Mouse (Mus musculus): ENCODE measurements around the gene Gm49388. TPM values are rescaled to one million over a fixed set of nuclear protein-coding genes. Genes with fewer than 3 reads are reported as not detected.

Gm49388 gene
- 1 to 10 TPM; 2.4 to 2.5 TPM for total RNA-seq (2021)
- long read RNA-seq, experiment 1, partial matches to known transcripts: 0 of 5 reads
- long read RNA-seq, experiment 1, other reads (novel, unspliced or antisense): 5 of 5 reads
- long read RNA-seq, experiment 2, partial matches to known transcripts: 0 of 4 reads
- long read RNA-seq, experiment 2, other reads (novel, unspliced or antisense): 4 of 4 reads

- no peak for DNase-seq
Observed at GRCm38 (mm10) chr7:127785308-127785707, at the start of gene Gm49388. Gene Gm49388 (plus strand): TSS chr7:127785608.

- DNase-seq: peak; percentile 54
Observed at GRCm38 (mm10) chr7:127744366-127745045, 40.9 kb upstream of the Gm49388 start, which contains the start of gene Fbxl19. Gene Fbxl19 (plus strand): TSS chr7:127744543.

DNA sequence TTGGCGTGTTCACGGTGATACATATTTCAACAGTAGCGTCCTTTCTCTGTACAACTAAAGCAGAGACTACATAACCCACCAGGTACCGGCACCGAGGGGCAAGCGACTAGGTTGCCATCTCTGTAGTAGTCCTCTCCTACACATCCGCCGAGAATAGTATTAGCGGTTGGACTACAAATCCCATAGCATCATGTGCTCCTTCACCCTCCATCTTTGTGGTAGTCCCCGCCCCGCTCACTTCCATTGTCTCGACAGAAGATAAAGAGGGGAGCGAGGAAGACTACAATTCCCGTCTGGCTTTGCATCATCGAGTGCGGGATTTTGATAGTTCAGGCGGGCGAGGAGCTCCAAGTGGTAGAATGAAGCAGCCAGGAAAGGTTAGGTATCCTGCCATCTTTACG lies 40.2 kb upstream of the Gm49388 start:
- DNase-seq: peak; percentile 92

GRCm38 (mm10) chr7:127745652-127746493 lies 39.5 kb upstream of the Gm49388 start:
- peak; percentile 97 for DNase-seq

GRCm38 (mm10) chr7:127746494-127747491 lies 38.6 kb upstream of the Gm49388 start:
- peak; percentile 56 for DNase-seq

DNA sequence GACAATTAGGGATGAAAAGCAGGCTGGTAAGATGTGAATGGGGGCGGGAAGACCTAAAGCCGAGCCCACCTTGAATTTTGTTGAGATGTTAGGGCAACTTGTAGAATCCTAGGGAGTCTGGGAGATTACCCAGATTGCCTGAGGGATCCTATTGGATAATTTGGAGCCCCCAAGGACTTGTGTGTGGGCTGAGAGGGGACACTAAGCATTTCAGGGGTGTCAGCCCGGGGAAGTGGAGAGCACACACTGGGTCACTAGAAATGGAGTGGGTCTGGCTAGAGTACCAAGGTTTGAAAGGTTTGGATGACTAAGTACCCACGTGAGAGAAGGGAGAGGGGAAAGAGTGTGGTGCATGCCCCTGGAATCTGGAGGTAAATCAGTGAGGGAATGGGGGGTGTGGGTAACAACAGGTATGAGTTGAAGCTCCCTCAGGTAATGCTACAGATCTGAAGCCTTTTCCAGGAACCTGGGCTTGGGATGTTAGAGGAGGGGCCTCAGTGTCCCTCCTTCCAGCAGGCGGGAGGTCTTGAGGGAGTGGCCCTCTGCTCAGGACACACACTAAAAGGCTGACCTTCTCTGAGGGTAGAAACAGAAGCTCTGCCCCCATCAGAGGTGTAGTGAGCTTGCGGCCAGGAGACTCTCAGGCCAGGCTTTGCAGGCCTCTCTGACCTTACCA lies 37.7 kb upstream of the Gm49388 start:
- no peak for DNase-seq

- no peak for DNase-seq
Observed at GRCm38 (mm10) chr7:127748235-127748560, 37.2 kb upstream of the Gm49388 start.

DNA sequence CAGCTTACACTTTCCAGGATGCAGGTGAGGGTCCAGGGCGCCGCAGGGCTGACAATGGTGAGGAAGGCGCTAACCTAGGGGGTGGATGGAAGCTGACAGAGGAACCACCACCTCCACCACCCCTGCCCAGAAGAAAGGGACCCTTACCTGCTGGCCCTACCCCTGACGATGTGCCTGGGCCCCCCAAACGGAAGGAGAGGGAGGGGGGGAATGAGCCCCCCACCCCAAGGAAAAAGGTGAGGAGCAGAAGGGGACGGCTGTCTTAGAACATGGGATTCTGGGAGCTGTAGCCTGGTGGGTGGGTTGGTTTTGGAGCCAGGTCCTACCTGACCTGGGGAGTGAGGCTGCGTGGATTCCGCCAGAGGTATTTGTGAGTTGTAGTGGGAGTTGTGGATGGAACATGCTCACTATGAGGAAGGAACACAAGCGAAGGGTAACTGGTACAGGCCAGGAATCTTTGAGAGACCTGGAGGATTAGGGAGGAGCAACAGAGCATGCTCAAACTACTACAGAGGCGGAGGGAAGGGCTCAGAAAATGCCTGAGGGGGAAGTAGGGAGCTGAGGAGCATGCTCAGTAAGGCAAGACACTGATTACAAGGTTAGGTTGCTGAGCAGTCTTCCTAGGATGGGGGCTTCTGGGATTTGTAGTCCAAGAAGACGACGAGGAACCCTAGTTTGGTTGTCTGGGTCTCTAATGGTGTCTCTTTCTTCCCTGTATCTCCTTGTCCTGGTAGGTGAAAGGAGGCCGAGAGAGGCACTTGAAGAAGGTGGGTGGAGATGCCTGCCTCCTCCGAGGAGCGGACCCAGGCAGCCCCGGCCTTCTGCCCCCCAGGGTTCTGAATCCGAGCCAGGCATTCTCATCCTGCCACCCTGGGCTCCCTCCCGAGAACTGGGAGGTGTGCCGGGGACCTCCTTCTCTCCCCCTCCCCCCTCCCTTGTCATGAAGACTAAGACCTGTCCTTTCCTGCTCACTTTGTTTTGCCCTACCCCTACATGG lies 35.0 kb upstream of the Gm49388 start:
- DNase-seq: no peak

- no peak for DNase-seq
Observed at GRCm38 (mm10) chr7:127751619-127752018, 33.8 kb upstream of the Gm49388 start.

DNA sequence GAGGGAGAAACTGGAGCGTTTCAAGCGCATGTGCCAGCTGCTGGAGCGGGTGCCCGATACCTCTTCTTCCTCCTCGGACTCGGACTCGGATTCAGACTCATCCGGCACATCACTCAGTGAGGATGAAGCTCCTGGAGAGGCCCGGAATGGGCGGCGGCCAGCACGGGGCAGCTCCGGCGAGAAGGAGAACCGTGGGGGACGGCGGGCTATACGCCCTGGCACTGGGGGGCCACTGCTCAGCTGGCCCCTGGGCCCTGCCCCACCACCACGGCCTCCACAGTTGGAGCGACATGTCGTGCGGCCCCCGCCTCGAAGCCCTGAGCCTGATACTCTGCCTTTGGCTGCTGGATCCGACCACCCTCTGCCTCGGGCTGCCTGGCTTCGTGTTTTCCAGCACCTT lies 33.3 kb upstream of the Gm49388 start:
- no peak for DNase-seq

- no peak for DNase-seq
Observed at GRCm38 (mm10) chr7:127753158-127753557, 32.2 kb upstream of the Gm49388 start.

DNA sequence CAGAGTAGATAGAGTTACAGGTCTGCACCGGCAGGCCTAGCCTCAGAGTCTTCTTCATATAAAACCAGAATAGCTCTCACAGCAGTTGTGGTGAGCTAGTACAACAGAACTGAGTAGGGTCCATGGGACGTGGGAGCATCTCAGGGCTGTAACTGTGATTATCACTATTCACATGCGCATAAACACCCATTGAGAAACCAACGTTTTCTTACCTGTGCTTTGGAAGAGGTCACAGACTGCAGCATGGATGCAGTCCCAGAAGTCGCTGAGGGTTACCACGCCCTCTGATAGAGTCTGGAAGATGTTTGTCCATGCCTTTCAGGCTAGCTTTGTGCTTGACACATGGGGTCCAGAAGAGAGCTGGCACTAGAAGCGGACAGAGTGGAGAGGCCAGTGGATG lies 31.7 kb upstream of the Gm49388 start:
- DNase-seq: no peak

- no peak for DNase-seq
Observed at GRCm38 (mm10) chr7:127759716-127760115, 25.7 kb upstream of the Gm49388 start.

- no peak for DNase-seq
Observed at GRCm38 (mm10) chr7:127760478-127760877, 24.9 kb upstream of the Gm49388 start.

DNA sequence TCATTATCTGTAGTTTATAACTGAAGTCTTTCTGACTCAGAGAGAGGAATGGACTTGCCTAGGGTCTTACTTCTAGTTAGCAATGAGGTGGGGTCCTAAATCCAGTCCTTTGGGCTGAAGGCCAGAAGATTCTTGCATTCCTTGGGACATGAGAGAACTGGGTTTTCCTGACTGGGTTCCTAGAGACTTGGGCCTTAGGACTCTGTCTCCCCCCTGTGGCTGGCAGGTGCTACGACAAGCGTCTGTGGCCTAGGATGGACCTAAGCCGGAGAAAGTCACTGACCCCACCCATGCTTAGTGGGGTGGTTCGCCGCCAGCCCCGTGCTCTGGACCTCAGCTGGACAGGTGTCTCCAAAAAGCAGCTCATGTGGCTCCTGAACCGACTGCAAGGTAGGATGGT lies 24.4 kb upstream of the Gm49388 start:
- peak; percentile 51 for DNase-seq

DNA sequence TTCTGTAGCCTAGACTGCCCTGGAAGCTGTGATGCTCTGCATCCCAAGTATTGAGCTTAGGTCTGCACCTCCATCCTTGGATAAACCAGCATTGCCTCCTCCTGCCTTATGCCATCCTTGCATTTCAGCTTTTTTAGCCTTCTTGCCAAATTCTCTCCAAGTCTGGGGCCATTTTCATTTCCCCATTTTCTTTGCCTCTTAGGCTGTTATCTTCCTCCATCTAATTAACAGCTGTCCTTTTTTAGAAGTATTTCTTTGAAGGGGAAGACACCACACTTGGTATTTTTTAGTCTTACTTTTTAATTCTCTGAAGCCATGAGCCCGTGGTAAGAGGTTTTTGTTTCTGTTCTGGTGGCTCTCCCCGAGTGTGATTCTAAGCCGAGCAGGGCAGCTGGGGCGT lies 21.8 kb upstream of the Gm49388 start:
- no peak for DNase-seq

DNA sequence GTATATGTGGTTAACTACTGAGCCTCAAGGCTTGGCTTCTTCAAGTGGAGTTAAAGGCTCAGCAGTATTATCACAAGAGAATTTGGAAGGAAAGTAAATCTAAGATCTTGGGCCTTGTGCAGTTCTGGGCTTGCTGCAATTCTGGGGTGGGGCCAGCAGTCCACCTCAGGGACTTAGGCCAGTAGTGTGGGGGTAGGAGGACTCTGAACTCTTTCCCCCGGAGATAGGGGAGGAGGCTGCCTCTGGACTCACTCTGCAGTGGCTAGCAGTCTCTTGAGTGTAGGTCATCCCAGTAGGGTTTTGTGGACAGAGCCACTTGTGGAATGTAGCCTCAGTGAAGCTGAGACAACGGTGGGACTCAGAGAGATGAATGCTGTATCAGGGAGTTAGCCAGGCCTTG lies 19.7 kb upstream of the Gm49388 start:
- DNase-seq: no peak

DNA sequence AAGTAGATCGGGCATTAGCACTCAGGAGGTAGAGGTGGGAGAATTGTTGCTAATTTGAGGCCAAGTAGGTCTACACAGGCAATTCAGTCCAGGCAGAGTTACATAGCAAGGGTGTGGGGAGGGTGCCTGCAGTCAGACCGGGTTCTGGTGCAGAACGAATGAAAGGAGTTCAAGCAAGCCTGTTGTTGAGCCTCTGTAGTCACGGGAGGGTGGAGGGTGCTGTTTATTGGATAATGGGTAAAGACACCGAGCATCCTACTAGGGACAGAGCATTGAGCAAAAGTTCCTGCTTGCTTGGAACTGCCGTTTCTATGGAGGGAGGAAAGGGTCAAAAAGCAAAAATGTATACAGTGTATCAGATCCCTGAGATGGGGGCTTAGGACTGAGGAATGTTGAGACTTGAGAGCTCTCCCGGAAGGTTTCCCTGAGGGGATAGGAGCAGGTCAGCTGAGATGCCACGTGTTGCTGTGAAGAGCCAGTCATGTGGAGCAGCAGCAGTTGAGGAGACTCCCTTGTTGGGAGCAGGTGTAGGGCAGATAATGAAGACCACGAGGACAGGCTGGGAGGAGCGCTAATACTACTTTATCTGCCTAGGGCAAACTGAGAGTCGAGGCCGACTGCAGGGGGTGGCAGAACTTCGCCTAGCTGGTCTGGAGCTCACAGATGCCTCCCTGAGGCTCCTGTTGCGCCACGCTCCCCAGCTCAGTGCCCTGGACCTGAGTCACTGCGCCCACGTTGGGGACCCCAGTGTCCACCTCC lies 18.4 kb upstream of the Gm49388 start:
- DNase-seq: no peak

DNA sequence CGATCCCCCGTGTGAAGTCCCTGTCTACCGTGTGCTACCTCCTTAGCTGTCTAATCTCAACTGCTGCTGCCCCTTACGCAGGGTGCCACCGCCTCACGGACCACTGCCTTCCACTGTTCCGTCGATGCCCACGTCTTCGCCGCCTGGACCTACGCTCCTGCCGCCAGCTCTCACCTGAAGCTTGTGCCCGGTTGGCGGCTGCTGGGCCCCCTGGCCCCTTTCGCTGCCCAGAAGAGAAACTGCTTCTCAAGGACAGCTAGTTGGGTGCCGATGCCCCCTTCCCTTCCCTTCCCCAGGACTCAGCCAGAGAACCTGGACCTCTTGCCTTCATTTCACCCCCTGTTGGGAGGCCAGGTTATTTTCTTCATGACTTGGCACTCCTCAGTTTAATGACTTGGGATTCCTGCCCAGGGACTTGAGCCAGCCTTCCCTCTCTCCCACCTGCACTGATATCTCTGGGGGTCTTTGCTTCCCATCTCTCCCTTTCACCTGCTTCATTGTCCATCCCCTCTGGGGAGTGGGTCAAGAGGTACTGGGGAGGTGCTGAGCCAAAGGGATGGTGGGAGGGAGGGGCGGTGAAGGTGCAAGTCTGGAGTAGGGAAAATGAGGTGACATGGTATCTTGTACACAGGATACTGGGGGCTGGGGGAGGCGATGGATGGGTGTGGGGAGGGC lies 17.6 kb upstream of the Gm49388 start:
- DNase-seq: no peak
